10 mouse cellular contexts compared by ENCODE assay signal in genomic region chr3:31254427-31254826, GRCm38 (mm10). TPM values are rescaled to one million over a fixed set of nuclear protein-coding genes. Genes with fewer than 3 reads are reported as not detected.
A peak's percentile ranks its signal among the peaks of the same experiment; 100 is the strongest.
DNase-seq lines count a peak whose midpoint lies in the region.
"Had no signal": no experiment of that assay in that cellular context is flagged by ENCODE, and none has a peak within 500 bp of the region (broad histone marks: within the 10 kb centered on the region; RNA-seq: fewer than 3 reads in every experiment).

No protein-coding gene starts in this region.

- peak; percentile 89 for DNase-seq in right cerebral cortex, adult 18-20 months
- DNase-seq in right cerebral cortex, postnatal 4 days: no peak
- DNase-seq in frontal cortex, postnatal 14 days (ENCODE audit: low spot score in 2 of 2): peak; percentile 30 to 32
- peak; percentile 56 to 73 for DNase-seq in left cerebral cortex, postnatal 14 days (ENCODE audit: low spot score in 2 of 2)
- DNase-seq in B cell, adult 2 months: no peak
- no peak for DNase-seq in spleen, postnatal 36 days (ENCODE audit: low spot score in 2 of 2)
- no peak for DNase-seq in testis, postnatal 14 days (ENCODE audit: low spot score)
- DNase-seq: kidney, adult 11 months; midbrain, embryonic 14.5 days; thymus, adult 18-20 months had no signal

- intact Hi-C loops in left cerebral cortex, postnatal 14 days (cut with DNase I): no loop called here

RNA-seq across cellular contexts. Expression of gene Slc7a14, which starts 55.8 kb away (rescaled TPM):
- total RNA-seq in left cerebral cortex, postnatal 14 days (2021): 10 to 100 TPM; 36.4 to 42.7 TPM

Comparison
In these comparisons a context has a peak if more than half of its experiments do, and no peak if none do; other contexts are left out.
1. DNase-seq: peak in right cerebral cortex, adult 18-20 months (single experiment), frontal cortex, postnatal 14 days (2 of 2) and left cerebral cortex, postnatal 14 days (2 of 2); none in right cerebral cortex, postnatal 4 days (single experiment), B cell, adult 2 months (0 of 2), spleen, postnatal 36 days (0 of 2) and testis, postnatal 14 days (single experiment).